Mouse (Mus musculus): ENCODE data around the gene Gm27021. TPM values are rescaled to one million over a fixed set of nuclear protein-coding genes. Genes with fewer than 3 reads are reported as not detected.

Gene Gm27021
- polyA plus RNA-seq, 1 experiment, result not detected

- Histone ChIP-seq H3K9me3 (replicated peaks; ENCODE audit: control insufficient read depth, insufficient read depth, low read length, poor library complexity, severe bottlenecking) (no peaks in the 10 kb centered on the region), H3K36me3 (ENCODE audit: control insufficient read depth, insufficient read depth, low read length, poor library complexity, severe bottlenecking) (peaks cover 95% of the 10 kb centered on the region), H3K4me1 (ENCODE audit: control insufficient read depth, insufficient read depth, low read length) (peaks cover 3% of the 10 kb centered on the region), H3K4me3 (ENCODE audit: low read depth, low read length) (no peak overlapping the region), H3K9ac (ENCODE audit: low read depth, poor library complexity, severe bottlenecking) (no peak overlapping the region), H3K27me3 (ENCODE audit: control insufficient read depth, insufficient read depth, low read length, poor library complexity, severe bottlenecking) (no peaks in the 10 kb centered on the region), H3K27ac (ENCODE audit: insufficient read depth, low read length) (no peak overlapping the region)
- TF ChIP-seq POLR2A (IDR thresholded peaks at IDR 0.05; ENCODE audit: insufficient read depth, low read length) (no peak), EP300 (IDR thresholded peaks at IDR 0.05; ENCODE audit: insufficient read depth, low read depth, low read length) (no peak), CTCF (IDR thresholded peaks at IDR 0.05; ENCODE audit: low read depth, low read length) (no peak)
Measured at GRCm38 (mm10) chr8:120575801-120576200, 92.1 kb downstream of the Gm27021 start.

GRCm38 (mm10) chr8:120574941-120575340 is 92.9 kb downstream of the Gm27021 start:
- TF ChIP-seq CTCF (IDR thresholded peaks at IDR 0.05; ENCODE audit: low read depth, low read length) (no peak), EP300 (IDR thresholded peaks at IDR 0.05; ENCODE audit: insufficient read depth, low read depth, low read length) (no peak), POLR2A (IDR thresholded peaks at IDR 0.05; ENCODE audit: insufficient read depth, low read length) (no peak)
- no peak overlapping the region for H3K4me3 ChIP-seq (ENCODE audit: low read depth, low read length)
- no peaks in the 10 kb centered on the region for H3K9me3 ChIP-seq (replicated peaks; ENCODE audit: control insufficient read depth, insufficient read depth, low read length, poor library complexity, severe bottlenecking)
- no peak overlapping the region for H3K27ac ChIP-seq (ENCODE audit: insufficient read depth, low read length)
- peaks cover 3% of the 10 kb centered on the region for H3K4me1 ChIP-seq (ENCODE audit: control insufficient read depth, insufficient read depth, low read length)
- no peaks in the 10 kb centered on the region for H3K27me3 ChIP-seq (ENCODE audit: control insufficient read depth, insufficient read depth, low read length, poor library complexity, severe bottlenecking)
- no peak overlapping the region for H3K9ac ChIP-seq (ENCODE audit: low read depth, poor library complexity, severe bottlenecking)
- peaks cover 89% of the 10 kb centered on the region for H3K36me3 ChIP-seq (ENCODE audit: control insufficient read depth, insufficient read depth, low read length, poor library complexity, severe bottlenecking)

GRCm38 (mm10) chr8:120573866-120574265 is 94.0 kb downstream of the Gm27021 start:
- Histone ChIP-seq H3K27ac (ENCODE audit: insufficient read depth, low read length) (no peak overlapping the region), H3K36me3 (ENCODE audit: control insufficient read depth, insufficient read depth, low read length, poor library complexity, severe bottlenecking) (peaks cover 88% of the 10 kb centered on the region), H3K27me3 (ENCODE audit: control insufficient read depth, insufficient read depth, low read length, poor library complexity, severe bottlenecking) (no peaks in the 10 kb centered on the region), H3K9ac (ENCODE audit: low read depth, poor library complexity, severe bottlenecking) (no peak overlapping the region), H3K9me3 (replicated peaks; ENCODE audit: control insufficient read depth, insufficient read depth, low read length, poor library complexity, severe bottlenecking) (no peaks in the 10 kb centered on the region), H3K4me1 (ENCODE audit: control insufficient read depth, insufficient read depth, low read length) (peaks cover 3% of the 10 kb centered on the region), H3K4me3 (ENCODE audit: low read depth, low read length) (no peak overlapping the region)
- TF ChIP-seq EP300 (IDR thresholded peaks at IDR 0.05; ENCODE audit: insufficient read depth, low read depth, low read length), result no peak
- TF ChIP-seq POLR2A (IDR thresholded peaks at IDR 0.05; ENCODE audit: insufficient read depth, low read length), result no peak
- TF ChIP-seq CTCF (IDR thresholded peaks at IDR 0.05; ENCODE audit: low read depth, low read length), result no peak

GRCm38 (mm10) chr8:120572534-120572933 is 95.3 kb downstream of the Gm27021 start:
- Histone ChIP-seq H3K4me3 (ENCODE audit: low read depth, low read length) (no peak overlapping the region), H3K9me3 (replicated peaks; ENCODE audit: control insufficient read depth, insufficient read depth, low read length, poor library complexity, severe bottlenecking) (no peaks in the 10 kb centered on the region), H3K36me3 (ENCODE audit: control insufficient read depth, insufficient read depth, low read length, poor library complexity, severe bottlenecking) (peaks cover 81% of the 10 kb centered on the region), H3K9ac (ENCODE audit: low read depth, poor library complexity, severe bottlenecking) (no peak overlapping the region), H3K4me1 (ENCODE audit: control insufficient read depth, insufficient read depth, low read length) (peaks cover 3% of the 10 kb centered on the region), H3K27ac (ENCODE audit: insufficient read depth, low read length) (no peak overlapping the region), H3K27me3 (ENCODE audit: control insufficient read depth, insufficient read depth, low read length, poor library complexity, severe bottlenecking) (no peaks in the 10 kb centered on the region)
- TF ChIP-seq POLR2A (IDR thresholded peaks at IDR 0.05; ENCODE audit: insufficient read depth, low read length), result no peak
- TF ChIP-seq EP300 (IDR thresholded peaks at IDR 0.05; ENCODE audit: insufficient read depth, low read depth, low read length), result no peak
- peak; percentile 26 for TF ChIP-seq CTCF (IDR thresholded peaks at IDR 0.05; ENCODE audit: low read depth, low read length)

GRCm38 (mm10) chr8:120571561-120571960 is 96.3 kb downstream of the Gm27021 start:
- no peak for TF ChIP-seq CTCF (IDR thresholded peaks at IDR 0.05; ENCODE audit: low read depth, low read length)
- TF ChIP-seq EP300 (IDR thresholded peaks at IDR 0.05; ENCODE audit: insufficient read depth, low read depth, low read length), result no peak
- H3K4me3 ChIP-seq (ENCODE audit: low read depth, low read length), result no peak overlapping the region
- H3K4me1 ChIP-seq (ENCODE audit: control insufficient read depth, insufficient read depth, low read length), result peaks cover 3% of the 10 kb centered on the region
- no peaks in the 10 kb centered on the region for H3K9me3 ChIP-seq (replicated peaks; ENCODE audit: control insufficient read depth, insufficient read depth, low read length, poor library complexity, severe bottlenecking)
- H3K27me3 ChIP-seq (ENCODE audit: control insufficient read depth, insufficient read depth, low read length, poor library complexity, severe bottlenecking), result no peaks in the 10 kb centered on the region
- H3K9ac ChIP-seq (ENCODE audit: low read depth, poor library complexity, severe bottlenecking), result no peak overlapping the region
- no peak overlapping the region for H3K27ac ChIP-seq (ENCODE audit: insufficient read depth, low read length)
- H3K36me3 ChIP-seq (ENCODE audit: control insufficient read depth, insufficient read depth, low read length, poor library complexity, severe bottlenecking), result peaks cover 81% of the 10 kb centered on the region

- Histone ChIP-seq H3K9ac (ENCODE audit: low read depth, poor library complexity, severe bottlenecking) (no peak overlapping the region), H3K9me3 (replicated peaks; ENCODE audit: control insufficient read depth, insufficient read depth, low read length, poor library complexity, severe bottlenecking) (no peaks in the 10 kb centered on the region), H3K4me3 (ENCODE audit: low read depth, low read length) (no peak overlapping the region), H3K4me1 (ENCODE audit: control insufficient read depth, insufficient read depth, low read length) (peaks cover 3% of the 10 kb centered on the region), H3K27me3 (ENCODE audit: control insufficient read depth, insufficient read depth, low read length, poor library complexity, severe bottlenecking) (no peaks in the 10 kb centered on the region), H3K36me3 (ENCODE audit: control insufficient read depth, insufficient read depth, low read length, poor library complexity, severe bottlenecking) (peaks cover 76% of the 10 kb centered on the region), H3K27ac (ENCODE audit: insufficient read depth, low read length) (no peak overlapping the region)
- TF ChIP-seq CTCF (IDR thresholded peaks at IDR 0.05; ENCODE audit: low read depth, low read length) (peak; percentile 87), EP300 (IDR thresholded peaks at IDR 0.05; ENCODE audit: insufficient read depth, low read depth, low read length) (no peak), POLR2A (IDR thresholded peaks at IDR 0.05; ENCODE audit: insufficient read depth, low read length) (no peak)
Measured at GRCm38 (mm10) chr8:120569939-120570715, 97.8 kb downstream of the Gm27021 start.
